Mouse (Mus musculus): ENCODE measurements around the gene Mbd4.
"Not testable (repeated sequence)": the region's sequence is repeated elsewhere in the genome, so short reads cannot be mapped to it uniquely, and the experiment has no call there.

Gene Mbd4

DNA sequence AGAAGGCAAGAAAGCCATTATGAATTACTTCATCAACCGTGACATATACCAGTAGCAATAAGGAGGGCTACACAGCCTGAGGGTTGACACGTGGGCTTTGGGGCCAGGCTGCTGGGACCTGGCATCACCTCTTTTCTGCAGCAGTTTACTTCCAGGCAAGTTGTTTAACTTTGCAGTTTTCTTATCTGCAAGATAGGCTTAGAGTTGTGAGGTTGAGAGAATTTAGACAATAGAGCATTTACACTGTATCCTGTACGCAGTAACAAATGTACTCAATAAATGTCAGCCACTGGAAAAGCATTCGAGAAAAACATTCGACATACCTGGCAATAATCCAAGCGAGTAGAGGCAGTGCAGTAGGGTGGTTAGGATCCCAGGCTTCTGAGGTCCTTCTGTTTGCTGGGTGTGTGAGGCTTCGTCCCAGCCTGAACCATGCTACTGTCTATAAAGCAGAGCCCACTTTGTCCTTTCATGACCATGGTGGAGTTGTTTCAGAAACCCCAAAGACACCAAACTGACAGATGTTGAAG is 6.9 kb upstream of the Mbd4 start:
- in situ Hi-C loops (cut with MboI, MseI) = no loop called here

GRCm38 (mm10) chr6:115859258-115859657 is 6.1 kb upstream of the Mbd4 start:
- in situ Hi-C loops (cut with MboI, MseI) = no loop called here

GRCm38 (mm10) chr6:115856361-115856745 is 3.2 kb upstream of the Mbd4 start:
- in situ Hi-C loops (cut with MboI, MseI) = no loop called here

DNA sequence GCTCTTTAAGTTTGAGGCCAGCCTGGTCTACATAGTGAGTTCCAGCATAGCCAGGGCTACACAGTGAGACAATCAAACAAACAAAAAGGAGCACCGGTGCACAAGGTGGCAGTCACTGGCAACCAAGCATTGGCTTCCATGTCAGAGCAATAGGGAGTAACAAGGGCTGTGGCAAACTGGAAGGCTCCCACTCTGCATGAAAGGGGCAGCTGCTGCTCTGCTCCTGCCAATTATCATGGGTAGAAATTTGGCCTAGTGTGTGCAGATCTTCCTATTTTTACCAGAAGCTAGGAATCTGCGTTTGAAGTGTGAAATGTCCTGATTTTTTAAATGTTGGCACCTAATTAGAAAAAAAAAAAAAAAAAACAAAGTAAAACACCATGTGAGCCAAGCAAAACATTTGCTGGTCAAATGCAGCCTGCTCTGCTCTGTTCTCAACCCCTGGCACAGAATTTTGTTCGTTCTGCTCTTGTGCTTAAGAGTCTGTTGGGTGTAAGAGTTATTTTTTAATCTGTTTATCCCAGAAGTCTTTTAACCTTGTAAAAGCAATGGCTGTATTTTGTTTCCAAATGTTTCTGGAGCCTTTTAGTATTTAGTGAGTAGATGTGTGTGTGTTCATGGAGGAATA is 2.7 kb upstream of the Mbd4 start:
- in situ Hi-C loops (cut with MboI, MseI) = no loop called here

- in situ Hi-C loops (cut with MboI, MseI) = no loop called here
Measured at GRCm38 (mm10) chr6:115854432-115854831, 1.3 kb upstream of the Mbd4 start.

DNA sequence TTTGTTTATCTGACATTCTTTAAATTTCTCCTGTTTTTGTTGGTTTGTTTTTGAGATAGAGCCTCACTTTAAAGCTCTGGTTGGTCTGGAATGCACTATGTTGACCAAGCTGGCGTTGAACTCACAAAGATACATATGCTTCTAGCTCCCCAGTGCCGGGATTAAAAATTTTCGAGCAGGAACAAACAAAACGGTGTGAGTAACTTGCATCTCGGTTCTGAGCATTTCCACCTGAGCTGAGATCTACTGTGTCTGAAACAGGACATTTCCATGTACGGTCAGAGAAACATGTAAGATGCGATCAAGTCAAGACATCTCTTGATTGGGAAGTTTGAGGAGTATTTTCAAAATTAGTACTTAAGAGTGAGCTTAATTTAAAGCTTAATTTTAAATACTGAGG is 814 bp upstream of the Mbd4 start:
- in situ Hi-C loops (cut with MboI, MseI) = no loop called here

DNA sequence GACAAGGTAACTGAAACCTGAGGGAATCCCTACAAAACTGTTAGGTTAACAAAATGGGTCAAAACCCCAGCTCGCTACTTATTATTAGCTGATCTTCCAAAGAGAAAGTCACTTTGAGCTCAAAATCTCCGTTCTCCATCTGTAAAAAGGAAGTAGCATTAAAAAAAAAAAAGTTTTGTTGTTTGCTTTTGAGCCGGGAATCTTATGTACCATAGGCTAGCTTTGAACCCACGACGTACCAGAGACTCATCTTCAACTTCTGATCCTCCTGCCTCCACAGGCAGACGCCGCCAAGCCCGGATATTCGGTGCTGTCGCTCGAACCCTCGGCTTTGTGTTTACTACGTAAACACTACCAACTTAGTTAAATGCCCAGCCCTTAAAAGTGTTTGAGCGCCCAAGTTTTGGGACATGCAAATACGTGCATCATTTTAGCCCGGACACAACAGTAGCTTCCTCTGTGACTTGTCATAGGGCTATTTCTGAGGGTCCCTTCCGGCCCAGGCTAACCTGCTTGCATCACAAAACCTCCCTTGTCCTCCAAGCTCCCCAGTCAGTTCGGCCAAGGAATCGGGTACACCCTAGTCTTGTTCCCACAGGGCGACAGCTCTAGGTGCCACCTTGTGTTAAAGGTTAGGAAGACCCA is 603 bp downstream of the Mbd4 start:
- in situ Hi-C loops (cut with MboI, MseI) = no loop called here

DNA sequence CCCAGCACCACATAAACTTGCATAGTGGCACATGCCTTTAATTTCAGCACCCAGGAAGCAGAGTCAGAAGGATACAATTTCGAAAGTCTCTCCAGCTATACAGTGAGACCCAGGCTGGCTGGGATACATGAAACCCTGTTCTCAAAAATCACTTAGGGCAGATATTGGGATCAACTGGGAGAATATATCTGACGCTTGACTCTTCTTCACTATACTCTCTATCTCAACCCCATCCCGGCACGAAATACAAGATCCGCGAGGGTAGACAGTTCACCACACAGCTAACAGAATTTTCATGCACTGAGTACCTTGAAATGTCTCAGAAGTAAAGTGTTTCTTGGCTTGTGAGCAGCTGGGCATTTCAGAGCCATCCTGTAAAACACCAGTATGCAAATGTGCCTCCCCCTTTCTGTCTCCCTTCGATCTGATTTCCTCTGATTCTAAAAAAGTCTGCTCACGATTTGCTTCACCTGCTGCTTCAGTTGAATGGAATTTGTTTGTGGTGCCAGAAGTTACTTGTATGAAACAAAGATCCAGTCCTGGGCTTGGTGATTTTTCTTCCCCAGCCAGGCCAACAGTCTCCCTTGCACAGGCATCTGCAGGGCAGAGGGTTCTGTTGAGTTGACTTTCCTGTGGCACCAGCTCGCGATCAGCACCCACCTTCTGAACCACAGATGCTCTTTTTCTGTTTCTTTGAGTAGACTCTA is 4.4 kb downstream of the Mbd4 start:
- in situ Hi-C loops (cut with MboI, MseI) = no loop called here

- in situ Hi-C loops (cut with MboI, MseI) = no loop called here
Measured at GRCm38 (mm10) chr6:115846640-115847411, 6.3 kb downstream of the Mbd4 start.

GRCm38 (mm10) chr6:115845006-115845405 is 8.2 kb downstream of the Mbd4 start:
- in situ Hi-C loops (cut with MboI, MseI) = no loop called here

GRCm38 (mm10) chr6:115838745-115839144 is 14.4 kb downstream of the Mbd4 start:
- in situ Hi-C loops (cut with MboI, MseI) = no loop called here

DNA sequence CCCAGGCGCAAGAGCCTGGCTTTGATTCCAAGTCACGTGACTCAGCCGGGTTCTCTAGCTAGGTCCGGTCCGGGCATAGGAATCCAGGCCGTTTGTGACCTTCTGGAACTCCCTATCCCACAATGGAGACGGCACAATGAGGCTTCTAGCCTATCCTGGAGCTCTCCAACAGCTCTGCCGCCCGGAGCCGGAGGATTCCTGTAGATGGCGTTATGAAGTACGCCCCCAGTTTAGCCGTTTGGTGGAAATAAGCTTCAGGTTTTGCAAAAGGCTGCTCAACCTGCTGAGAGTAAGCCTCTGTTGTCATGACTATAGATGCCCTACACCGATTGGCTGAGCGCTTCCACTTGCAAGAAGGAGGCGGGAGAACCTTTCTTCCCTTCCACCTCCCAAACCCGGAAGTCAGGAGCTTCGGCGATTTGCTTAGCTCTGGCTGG is 15.0 kb downstream of the Mbd4 start, which contains the start of gene Efcab12:
Gene Efcab12, minus strand, starts transcription at position 252 of the 437 bp plus-strand sequence.
- in situ Hi-C loops (cut with MboI, MseI) = no loop called here

DNA sequence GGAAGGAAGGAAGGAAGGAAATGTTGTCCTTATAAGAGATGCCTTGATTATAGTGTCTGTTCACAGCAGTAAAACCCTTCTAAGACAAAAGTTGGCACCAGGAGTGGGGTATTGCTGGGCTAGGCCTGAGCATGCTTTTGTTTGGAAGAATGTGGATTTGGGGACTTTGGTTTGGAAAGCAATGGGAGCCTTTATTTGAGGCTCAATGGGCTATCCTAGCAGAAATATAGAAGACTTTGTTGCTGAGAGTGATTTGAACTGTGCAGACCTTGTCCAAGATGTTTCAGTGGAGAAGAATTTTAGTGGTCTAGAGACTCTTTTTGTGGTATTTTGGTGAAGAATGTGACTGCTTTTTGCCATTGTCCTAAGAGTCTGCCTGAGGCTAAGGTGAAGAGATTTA is 19.3 kb downstream of the Mbd4 start:
- in situ Hi-C loops (cut with MboI, MseI) = no loop called here

DNA sequence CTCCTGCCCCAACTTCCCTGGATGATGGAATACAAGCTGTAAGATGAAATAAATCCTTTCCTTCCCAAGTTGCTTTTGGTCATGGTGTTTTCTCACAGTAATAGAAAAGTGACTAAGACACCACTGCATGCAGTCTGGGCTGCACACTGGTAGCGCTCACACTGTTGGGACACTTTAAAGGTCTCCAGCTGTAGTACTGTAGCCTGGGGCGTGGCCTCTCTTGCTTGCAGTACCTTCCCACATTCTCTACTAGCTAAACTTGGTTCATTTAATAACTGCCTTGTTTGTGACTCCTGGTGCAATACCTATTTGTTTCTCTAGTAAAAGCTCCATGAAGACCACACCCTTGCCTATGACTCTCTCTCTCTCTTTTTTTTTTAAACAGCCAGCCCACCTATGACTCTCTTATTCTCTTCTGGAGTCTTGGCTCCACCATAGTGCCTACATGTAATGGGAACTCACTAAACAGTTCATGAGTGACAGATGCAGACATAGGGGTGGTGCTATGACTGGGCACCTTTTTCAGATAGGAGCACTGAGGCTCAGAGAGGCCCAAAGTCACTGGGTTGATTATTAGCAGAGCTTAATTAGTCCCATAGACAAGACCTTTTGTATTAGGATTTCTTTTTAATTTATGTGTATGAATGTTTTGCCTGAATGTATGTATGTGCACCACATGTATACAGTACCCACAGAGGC is 20.9 kb downstream of the Mbd4 start:
- in situ Hi-C loops (cut with MboI, MseI) = no loop called here

DNA sequence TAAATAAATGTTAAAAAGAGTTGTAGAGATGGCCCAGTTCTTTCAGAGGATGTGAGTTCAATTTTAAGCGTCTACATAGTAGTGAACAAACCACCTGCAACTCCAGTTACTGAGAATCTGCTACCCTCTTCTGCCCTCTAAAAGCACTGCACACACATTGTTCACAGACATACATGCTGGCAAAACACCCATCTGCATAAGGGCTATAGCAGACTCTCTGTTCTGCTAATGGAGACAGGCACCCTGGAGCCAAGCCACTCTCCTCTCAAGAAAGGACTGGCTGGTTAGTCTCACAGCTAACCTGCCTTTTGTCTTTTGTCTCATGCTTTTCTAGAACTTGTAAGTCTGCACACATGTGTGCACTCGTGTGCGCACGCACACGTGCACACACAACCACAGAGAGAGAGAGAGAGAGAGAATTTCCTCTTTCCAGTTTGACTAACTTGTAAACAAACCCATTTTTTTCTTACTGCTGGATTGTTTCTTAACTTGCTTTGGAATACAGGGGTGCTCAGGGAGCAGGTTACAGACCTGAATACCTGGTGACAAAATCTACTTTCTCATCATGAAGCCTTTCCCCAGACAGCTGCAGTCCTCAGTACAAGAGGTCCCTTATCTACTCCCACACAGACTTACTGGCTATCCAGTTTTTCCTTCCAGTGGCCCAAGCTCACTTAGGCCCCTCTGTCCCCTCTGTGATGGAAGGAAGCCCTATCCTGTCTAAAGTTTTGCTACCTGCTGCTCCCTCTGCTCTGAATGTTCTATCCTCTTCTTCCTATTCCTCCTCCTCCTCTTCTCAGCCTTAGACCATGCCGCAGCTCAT is 22.2 kb downstream of the Mbd4 start:
- in situ Hi-C loops (cut with MboI, MseI) = no loop called here

DNA sequence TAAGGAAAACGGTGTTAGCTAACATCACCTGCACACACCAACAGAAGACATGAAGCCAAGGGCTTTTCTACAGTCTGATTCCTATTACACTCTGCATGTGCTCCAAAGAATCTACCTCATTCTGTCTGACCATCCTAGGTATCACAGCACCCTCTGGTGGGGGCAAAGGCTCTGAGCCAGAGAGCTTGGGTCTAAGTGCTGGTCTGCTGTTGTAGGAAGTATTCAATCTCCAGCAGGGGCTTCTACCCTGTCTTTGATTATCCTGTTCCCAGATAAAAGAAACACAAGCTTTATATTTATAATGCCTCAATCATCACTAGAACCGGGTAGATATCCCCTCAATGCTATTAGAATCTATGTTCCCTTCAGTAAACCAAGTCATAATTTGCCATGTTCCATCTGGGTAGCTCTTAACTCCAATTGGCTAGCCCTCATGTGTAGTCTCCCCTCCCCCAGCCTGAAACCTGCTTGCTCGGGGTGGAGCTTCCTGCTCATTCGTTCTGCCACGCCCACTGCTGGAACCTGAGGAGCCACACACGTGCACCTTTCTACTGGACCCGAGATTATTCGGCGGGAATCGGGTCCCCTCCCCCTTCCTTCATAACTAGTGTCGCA is 29.2 kb downstream of the Mbd4 start:
- in situ Hi-C loops (cut with MboI, MseI) = not testable (repeated sequence)

- in situ Hi-C loops (cut with MboI, MseI) = no loop called here
Measured at GRCm38 (mm10) chr6:115821216-115821993, 31.8 kb downstream of the Mbd4 start.

DNA sequence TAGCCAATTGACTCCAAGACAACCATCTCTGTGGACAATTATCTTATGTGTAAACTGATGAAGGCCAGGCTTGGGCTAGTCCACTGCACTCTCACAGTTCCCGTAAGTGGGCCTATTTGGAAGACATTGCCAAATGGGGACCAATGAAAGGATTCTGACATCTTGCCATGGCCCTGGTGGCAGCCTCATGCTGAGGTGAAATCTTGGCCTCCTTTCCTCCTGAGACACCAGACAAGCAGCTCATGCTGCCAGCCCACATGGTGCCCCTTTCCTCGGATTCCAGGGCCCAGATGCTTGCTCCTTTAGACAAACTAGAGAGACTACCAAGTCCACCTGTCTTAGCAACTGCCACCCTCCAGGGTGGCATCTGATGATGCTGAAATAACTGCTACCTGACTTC is 35.0 kb downstream of the Mbd4 start:
- in situ Hi-C loops (cut with MboI, MseI) = no loop called here

- in situ Hi-C loops (cut with MboI, MseI) = no loop called here
Measured at GRCm38 (mm10) chr6:115815041-115815440, 38.1 kb downstream of the Mbd4 start.
